Mouse (Mus musculus): ENCODE results near the gene Jmjd1c. TPM values are rescaled to one million over a fixed set of nuclear protein-coding genes. Genes with fewer than 3 reads are reported as not detected.

Gene Jmjd1c
- polyA plus RNA-seq, 1 experiment from 2014 or later, result 31.6 TPM

DNA sequence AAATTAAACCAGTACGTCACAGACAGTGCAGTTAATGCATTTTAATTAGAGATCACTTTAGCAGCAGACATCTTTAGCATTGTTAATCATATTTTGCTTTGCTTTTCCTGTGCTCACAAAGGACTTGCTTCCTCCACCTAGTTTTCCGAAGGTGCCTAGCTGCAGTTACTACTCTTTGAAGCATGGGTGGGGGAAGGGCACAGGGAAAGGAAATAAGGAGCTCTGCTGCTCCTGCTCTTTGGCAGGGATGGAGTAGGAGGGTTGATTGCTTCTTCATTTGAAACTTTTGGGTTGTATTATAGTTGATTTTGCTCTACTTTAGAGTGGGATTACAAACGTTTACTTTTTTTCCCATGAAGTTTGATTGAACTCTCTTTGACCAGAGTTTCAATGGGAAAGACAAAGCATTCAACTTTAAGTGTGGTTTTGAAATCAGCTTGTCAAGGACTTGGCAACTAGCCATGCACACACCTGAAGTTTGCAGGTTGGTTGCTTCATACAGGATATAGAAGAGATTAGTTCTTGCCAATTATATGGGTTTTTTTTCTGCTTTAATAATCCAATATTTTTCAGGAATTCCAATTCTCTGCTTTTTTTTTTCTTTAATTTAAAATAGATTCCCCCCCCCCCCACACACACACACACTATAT is 97.2 kb downstream of the Jmjd1c start:
- WGBS, result 70% methylated on average over 3 of the region's 3 CpGs
- Histone ChIP-seq H3K4me1 (peaks cover 8% of the 10 kb centered on the region), H3K9me3 (replicated peaks) (no peaks in the 10 kb centered on the region), H3K27ac (no peak overlapping the region), H3K36me3 (peaks cover 40% of the 10 kb centered on the region), H3K4me3 (no peak overlapping the region), H3K27me3 (ENCODE audit: low read depth, poor library complexity, severe bottlenecking) (no peaks in the 10 kb centered on the region)
- DNase-seq (ENCODE audit: low spot score), result no peak

DNA sequence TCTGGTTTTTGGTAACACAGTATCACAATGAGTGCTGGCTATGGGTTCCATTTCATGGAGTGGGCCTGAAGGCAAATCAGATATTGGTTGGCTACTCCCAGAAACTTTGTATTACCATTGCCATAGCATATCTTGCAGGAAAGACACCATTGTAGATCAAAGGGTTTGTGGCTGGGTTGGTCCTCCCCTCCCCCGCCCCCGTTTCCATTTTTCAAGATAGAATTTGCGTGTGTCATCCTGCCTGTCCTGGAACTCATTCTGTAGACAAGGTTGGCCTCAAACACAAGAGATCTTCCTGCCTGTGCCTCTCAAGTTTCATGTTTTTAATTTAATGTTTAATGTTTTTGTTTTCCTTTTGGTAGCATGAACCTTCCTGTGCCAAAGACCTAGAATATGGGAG is 98.1 kb downstream of the Jmjd1c start:
- 93% methylated on average over 3 of the region's 3 CpGs for WGBS
- H3K9me3 ChIP-seq (replicated peaks), result no peaks in the 10 kb centered on the region
- H3K4me1 ChIP-seq, result peaks cover 8% of the 10 kb centered on the region
- no peak overlapping the region for H3K4me3 ChIP-seq
- peaks cover 40% of the 10 kb centered on the region for H3K36me3 ChIP-seq
- H3K27ac ChIP-seq, result no peak overlapping the region
- DNase-seq (ENCODE audit: low spot score), result no peak
- H3K27me3 ChIP-seq (ENCODE audit: low read depth, poor library complexity, severe bottlenecking), result no peaks in the 10 kb centered on the region

DNA sequence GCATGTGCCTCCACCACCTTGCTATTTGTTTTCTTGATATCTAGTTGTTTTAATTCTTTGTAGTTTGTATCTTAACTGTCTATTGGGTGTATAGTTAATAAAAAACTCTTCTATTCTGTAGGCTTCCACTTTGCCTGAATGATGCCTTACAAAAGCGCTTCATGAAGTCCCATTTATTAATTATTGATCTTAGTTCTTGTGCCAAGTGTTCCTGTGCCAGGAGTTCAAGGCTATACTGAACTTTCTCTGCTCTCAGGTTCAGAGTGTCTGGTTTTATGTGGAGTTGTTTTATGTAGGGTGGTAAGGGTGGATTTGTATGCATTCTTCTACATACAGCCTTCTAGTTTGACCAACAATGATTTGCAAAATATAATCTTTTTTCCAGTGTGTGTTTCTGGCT is 99.7 kb downstream of the Jmjd1c start:
- Histone ChIP-seq H3K36me3 (peaks cover 32% of the 10 kb centered on the region), H3K9me3 (replicated peaks) (no peaks in the 10 kb centered on the region), H3K27ac (no peak overlapping the region), H3K4me3 (no peak overlapping the region), H3K27me3 (ENCODE audit: low read depth, poor library complexity, severe bottlenecking) (no peaks in the 10 kb centered on the region), H3K4me1 (peaks cover 17% of the 10 kb centered on the region)
- DNase-seq (ENCODE audit: low spot score), result no peak
- 97% methylated on average over 1 of the region's 1 CpGs for WGBS

DNA sequence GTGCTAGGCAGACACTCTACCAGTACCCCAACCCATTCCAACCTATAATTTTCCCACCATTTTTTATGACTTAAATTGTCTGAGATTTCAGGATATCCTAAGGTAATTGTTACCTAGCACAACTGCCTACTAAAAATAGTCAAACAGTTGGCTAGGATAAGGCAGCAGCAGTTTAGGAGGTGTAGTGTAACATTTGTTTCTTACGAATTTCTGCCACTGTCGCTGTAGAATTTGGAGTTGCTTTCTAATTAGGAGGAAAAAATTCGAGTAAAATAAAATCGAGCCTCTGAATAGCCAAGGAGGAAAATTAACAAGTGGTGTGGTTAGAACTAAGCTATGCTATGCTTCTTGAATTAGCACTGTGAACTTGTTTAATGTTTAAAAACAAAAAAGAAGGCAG is 101.3 kb downstream of the Jmjd1c start:
- Histone ChIP-seq H3K4me1 (peaks cover 19% of the 10 kb centered on the region), H3K27me3 (ENCODE audit: low read depth, poor library complexity, severe bottlenecking) (no peaks in the 10 kb centered on the region), H3K27ac (no peak overlapping the region), H3K9me3 (replicated peaks) (no peaks in the 10 kb centered on the region), H3K4me3 (no peak overlapping the region), H3K36me3 (peaks cover 24% of the 10 kb centered on the region)
- DNase-seq (ENCODE audit: low spot score), result no peak
- WGBS, result 85% methylated on average over 4 of the region's 4 CpGs

DNA sequence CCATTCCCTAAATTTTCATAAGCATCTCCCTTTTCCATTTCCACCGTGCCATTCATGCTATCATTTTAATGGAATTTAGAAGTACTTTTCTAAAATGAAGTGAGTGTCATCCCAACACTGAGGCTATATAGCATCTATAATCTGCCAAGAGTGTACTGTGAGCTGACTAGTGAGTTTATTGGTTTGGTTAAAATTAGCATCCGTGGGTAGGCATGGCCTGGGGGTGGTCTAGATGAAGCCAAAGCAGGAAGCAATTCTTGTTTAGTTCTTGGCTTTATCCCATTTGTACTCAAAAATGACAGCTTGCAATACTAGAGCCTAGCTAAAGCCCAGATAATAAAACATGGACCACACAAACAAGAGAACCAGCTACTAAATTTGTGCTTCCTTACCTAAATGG is 101.9 kb downstream of the Jmjd1c start:
- Histone ChIP-seq H3K9me3 (replicated peaks) (no peaks in the 10 kb centered on the region), H3K4me3 (no peak overlapping the region), H3K27me3 (ENCODE audit: low read depth, poor library complexity, severe bottlenecking) (no peaks in the 10 kb centered on the region), H3K36me3 (peaks cover 17% of the 10 kb centered on the region), H3K4me1 (peaks cover 19% of the 10 kb centered on the region), H3K27ac (no peak overlapping the region)
- 77% methylated on average over 2 of the region's 2 CpGs for WGBS
- DNase-seq (ENCODE audit: low spot score), result no peak

DNA sequence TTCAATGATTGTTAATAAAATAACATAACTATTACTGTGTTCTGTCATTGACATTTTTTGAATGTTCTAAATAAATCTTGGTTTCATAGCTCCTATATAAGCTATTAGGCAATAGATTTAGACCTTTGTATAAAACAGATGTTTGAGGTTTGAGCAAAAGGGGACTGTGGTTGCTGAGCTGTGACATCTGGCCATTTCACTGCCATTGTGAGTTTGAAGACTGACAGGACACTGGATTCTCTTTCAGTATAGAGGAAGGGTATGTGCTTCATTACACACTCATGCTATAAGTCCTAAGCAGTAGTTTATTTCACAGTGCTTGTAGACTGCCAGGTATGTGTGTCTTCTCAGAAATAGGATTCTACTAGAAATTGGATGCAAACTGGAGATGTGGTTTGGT is 105.8 kb downstream of the Jmjd1c start:
- no peaks in the 10 kb centered on the region for H3K9me3 ChIP-seq (replicated peaks)
- no peak for DNase-seq (ENCODE audit: low spot score)
- no peaks in the 10 kb centered on the region for H3K36me3 ChIP-seq
- H3K4me3 ChIP-seq, result no peak overlapping the region
- no peaks in the 10 kb centered on the region for H3K27me3 ChIP-seq (ENCODE audit: low read depth, poor library complexity, severe bottlenecking)
- no peak overlapping the region for H3K27ac ChIP-seq
- H3K4me1 ChIP-seq, result peaks cover 13% of the 10 kb centered on the region

DNA sequence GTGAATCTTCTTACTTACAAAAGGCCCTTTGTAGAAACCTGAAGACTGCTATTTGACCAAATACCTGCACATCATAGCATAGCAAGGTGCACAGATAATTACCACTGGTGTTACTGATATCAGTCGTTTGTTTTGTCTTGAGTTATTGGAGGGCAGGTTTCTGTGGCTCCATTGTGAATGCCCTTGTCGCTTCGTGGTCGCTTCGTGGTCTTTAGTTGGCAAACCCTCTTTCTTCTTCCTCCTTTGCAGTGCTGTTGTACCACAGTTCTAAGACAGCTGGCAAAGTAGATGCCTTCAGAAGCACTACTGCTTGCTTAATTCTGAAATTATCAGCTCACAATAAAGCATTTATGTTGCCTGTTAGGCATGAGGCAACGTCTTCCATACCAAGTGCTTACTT is 106.5 kb downstream of the Jmjd1c start:
- no peak overlapping the region for H3K4me3 ChIP-seq
- H3K4me1 ChIP-seq, result peaks cover 11% of the 10 kb centered on the region
- no peaks in the 10 kb centered on the region for H3K9me3 ChIP-seq (replicated peaks)
- no peaks in the 10 kb centered on the region for H3K27me3 ChIP-seq (ENCODE audit: low read depth, poor library complexity, severe bottlenecking)
- no peak overlapping the region for H3K27ac ChIP-seq
- WGBS, result 95% methylated on average over 6 of the region's 6 CpGs
- no peak for DNase-seq (ENCODE audit: low spot score)
- H3K36me3 ChIP-seq, result no peaks in the 10 kb centered on the region

DNA sequence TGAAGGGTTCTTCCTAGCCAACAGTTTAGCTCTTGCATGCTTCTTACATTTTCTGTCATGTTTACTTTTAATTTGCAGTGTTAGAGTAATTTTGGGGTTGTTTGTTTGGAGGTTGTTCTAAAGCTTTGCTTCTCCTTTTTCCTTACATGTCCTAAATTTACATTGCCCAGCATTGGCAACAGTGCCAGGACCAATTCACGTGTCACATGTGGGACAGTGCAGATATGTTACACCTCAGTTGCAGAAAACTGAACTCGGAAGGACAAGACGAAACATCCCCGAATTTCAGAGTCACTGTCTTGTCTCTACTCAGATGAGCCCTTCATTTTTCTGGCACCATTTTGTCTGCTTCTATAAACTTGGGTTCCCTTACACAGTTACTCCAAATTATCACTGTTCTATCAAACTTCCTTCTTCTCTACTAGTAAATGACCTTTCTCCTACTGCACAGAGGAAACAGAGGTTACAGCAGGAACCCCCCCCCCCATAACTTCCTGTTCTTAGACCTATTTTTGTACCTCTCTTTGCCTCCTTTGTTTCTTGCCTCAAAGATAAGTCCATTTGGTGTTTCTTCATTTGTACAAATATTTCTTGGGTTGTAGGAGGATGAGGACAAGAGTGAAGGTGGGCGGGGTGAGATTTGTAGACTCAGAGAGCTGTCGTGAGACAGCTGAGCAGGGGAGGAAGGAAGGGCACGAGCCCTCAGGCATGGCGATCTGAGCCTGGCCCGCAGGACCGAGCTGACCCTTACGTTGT is 108.9 kb downstream of the Jmjd1c start:
- Histone ChIP-seq H3K4me1 (peaks cover 23% of the 10 kb centered on the region), H3K27me3 (ENCODE audit: low read depth, poor library complexity, severe bottlenecking) (no peaks in the 10 kb centered on the region), H3K4me3 (no peak overlapping the region), H3K36me3 (no peaks in the 10 kb centered on the region), H3K9me3 (replicated peaks) (no peaks in the 10 kb centered on the region), H3K27ac (no peak overlapping the region)
- no peak for DNase-seq (ENCODE audit: low spot score)
- WGBS, result 87% methylated on average over 11 of the region's 11 CpGs

DNA sequence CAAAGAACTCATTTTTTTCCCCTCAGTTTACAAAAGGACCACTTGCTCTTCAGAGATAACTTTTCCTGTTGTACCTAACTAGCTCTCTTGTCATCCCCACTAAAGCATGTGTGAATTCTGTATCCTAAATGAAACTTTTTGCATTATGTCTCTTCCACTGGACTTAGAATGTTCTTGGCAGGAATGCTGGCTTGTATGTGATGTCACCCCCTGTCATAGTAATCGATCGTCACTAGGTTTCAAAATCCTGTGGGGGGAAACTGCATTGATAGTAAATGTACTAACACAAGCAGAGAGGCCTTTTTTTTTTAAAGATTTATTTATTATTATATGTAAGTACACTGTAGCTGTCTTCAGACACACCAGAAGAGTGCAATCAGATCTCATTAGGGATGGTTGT is 112.0 kb downstream of the Jmjd1c start:
- H3K27ac ChIP-seq, result no peak overlapping the region
- H3K36me3 ChIP-seq, result no peaks in the 10 kb centered on the region
- H3K4me1 ChIP-seq, result peaks cover 19% of the 10 kb centered on the region
- H3K27me3 ChIP-seq (ENCODE audit: low read depth, poor library complexity, severe bottlenecking), result no peaks in the 10 kb centered on the region
- no peaks in the 10 kb centered on the region for H3K9me3 ChIP-seq (replicated peaks)
- no peak for DNase-seq (ENCODE audit: low spot score)
- WGBS, result 90% methylated on average over 2 of the region's 2 CpGs
- H3K4me3 ChIP-seq, result no peak overlapping the region

DNA sequence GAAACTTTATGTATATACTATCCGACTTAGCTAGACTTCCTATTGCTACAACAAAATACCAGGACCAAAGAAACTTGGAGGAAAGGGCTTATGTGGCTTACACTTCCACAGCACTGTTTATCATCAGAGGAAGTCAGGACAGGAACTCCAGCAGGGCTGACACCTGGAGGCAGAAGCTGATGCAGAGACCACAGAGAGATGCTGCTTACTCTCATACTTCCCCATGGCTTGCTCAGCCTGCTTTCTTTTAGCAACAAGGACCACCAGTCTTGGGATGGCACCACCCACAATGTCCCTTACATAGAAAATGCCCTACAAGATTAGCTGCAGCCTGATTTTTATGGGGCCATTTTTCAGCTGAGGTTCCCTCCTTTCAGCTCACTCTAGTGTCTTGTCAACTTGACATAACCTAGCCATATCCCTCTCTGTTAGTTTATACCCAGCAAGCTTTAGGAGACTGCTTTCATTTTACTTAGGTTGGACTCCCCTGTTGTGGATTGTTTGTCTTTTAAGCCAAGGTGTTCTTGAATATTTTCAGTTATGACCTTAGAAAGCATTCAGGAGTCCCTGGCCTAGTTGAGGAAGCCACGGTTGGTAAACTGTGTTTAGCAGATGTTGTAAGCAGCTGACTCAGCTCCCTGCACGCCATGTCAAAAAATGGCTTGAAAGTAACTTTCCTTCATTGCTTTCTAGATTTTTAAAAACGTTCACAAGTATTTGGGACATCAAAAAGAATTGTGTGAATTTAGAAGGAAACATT is 114.2 kb downstream of the Jmjd1c start:
- H3K9me3 ChIP-seq (replicated peaks), result no peaks in the 10 kb centered on the region
- WGBS, result 86% methylated on average over 4 of the region's 4 CpGs
- no peak for DNase-seq (ENCODE audit: low spot score)

DNA sequence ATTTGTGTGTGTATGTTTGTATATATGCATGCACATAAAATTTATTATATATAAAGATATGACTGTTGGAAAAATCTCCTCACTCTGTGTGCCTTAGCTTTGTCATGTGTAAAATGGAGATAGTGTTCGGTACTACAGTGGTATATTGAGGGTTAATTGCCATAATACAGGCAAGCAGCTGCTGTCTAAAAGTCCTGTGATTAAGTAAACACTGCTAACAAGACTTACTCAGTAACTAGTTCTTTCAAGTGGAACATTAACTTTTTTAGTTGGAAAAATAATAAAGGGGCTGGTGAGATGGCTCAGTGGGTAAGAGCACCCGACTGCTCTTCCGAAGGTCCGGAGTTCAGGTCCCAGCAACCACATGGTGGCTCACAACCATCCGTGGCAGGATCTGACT is 116.1 kb downstream of the Jmjd1c start:
- H3K27me3 ChIP-seq (ENCODE audit: low read depth, poor library complexity, severe bottlenecking), result no peaks in the 10 kb centered on the region
- peaks cover 19% of the 10 kb centered on the region for H3K4me1 ChIP-seq
- peaks cover 2% of the 10 kb centered on the region; the same call in 1 of the 2 replicates for H3K36me3 ChIP-seq
- no peak overlapping the region for H3K4me3 ChIP-seq
- H3K27ac ChIP-seq, result no peak overlapping the region
- no peak for DNase-seq (ENCODE audit: low spot score)
- no peaks in the 10 kb centered on the region for H3K9me3 ChIP-seq (replicated peaks)
- WGBS, result 93% methylated on average over 5 of the region's 5 CpGs

More for the DNA sequence above, 114.2 kb downstream of the Jmjd1c start:
- Histone ChIP-seq H3K4me3 (no peak overlapping the region), H3K36me3 (no peaks in the 10 kb centered on the region), H3K27ac (no peak overlapping the region), H3K27me3 (ENCODE audit: low read depth, poor library complexity, severe bottlenecking) (no peaks in the 10 kb centered on the region), H3K4me1 (peaks cover 19% of the 10 kb centered on the region)

DNA sequence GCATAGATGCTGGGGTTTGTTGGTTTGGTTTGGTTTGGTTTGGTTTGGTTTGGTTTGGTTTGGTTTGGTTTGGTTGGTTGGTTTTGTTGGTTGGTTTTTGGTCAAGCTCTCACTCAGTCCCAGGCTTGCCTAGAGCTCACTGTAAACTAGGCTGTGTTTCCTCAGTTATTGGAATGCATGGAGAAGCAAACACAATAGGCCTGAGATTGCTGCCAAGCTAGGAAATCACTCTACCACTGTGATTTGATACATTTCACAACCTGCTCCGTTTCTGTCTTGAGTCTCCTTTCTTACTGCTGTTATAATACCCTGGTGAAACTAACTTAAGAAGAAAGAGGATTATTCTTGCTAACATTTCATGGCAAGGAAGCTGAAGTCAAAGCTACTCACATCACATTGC is 117.8 kb downstream of the Jmjd1c start:
- H3K27ac ChIP-seq, result no peak overlapping the region
- H3K36me3 ChIP-seq, result peaks cover 16% of the 10 kb centered on the region
- no peaks in the 10 kb centered on the region for H3K27me3 ChIP-seq (ENCODE audit: low read depth, poor library complexity, severe bottlenecking)
- 77% methylated on average over 1 of the region's 1 CpGs for WGBS
- no peak overlapping the region for H3K4me3 ChIP-seq
- no peak for DNase-seq (ENCODE audit: low spot score)
- H3K9me3 ChIP-seq (replicated peaks), result no peaks in the 10 kb centered on the region
- H3K4me1 ChIP-seq, result peaks cover 12% of the 10 kb centered on the region

DNA sequence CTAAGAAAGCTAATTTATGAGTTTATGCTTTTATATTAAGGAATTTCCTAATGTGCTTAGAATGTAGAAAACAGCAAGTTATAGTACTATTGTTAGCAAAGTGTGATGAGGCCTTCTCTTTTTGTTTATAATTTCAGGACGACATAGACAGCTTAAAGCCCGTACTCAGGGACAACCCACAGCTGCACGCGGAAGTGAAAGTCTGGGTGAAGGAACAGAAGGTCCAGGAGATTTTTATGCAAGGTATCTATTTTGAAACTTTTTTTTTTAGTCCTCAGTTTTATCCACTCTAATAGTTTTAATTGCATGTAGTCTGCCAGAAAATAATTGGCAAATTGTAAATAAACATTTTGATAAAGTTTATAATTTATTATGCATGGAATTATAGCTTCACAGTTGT is 119.2 kb downstream of the Jmjd1c start:
- Histone ChIP-seq H3K27me3 (ENCODE audit: low read depth, poor library complexity, severe bottlenecking) (no peaks in the 10 kb centered on the region), H3K4me1 (peaks cover 3% of the 10 kb centered on the region), H3K36me3 (peaks cover 30% of the 10 kb centered on the region), H3K4me3 (no peak overlapping the region), H3K9me3 (replicated peaks) (no peaks in the 10 kb centered on the region), H3K27ac (no peak overlapping the region)
- DNase-seq (ENCODE audit: low spot score), result no peak
- WGBS, result 91% methylated on average over 4 of the region's 4 CpGs

Data from limb, embryonic 10.5 days (tissue).